In the genomic region with DNA sequence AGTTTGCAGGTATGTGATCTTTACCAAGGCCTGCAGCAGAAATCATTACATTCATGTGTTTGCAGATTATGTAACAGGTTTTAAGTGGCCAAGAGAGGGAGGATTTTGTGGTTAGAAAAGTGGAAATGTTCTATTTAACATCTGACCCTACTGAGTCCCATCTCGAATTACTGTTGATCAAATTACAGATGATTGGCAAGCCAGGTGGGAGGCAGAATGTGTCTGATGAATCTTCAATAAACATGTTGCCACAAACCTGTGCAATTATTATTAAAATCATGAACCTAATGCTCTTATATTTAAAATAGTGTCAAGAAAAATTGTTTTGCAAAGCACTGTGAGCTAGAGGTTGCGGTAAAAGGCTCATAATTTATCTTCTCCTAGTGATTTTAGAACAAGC, we compare ENCODE assay signal across 26 mouse cellular contexts.
DNase-seq lines count a peak whose midpoint lies in the region; TF ChIP-seq lines count a peak whose summit lies in the region.
"Had no signal": no experiment of that assay in that cellular context is flagged by ENCODE, and none has a peak within 500 bp of the region (broad histone marks: within the 10 kb centered on the region; RNA-seq: fewer than 3 reads in every experiment).

No protein-coding gene starts in this region.

- H3K4me1 ChIP-seq in liver, adult 2 months (ENCODE audit: control insufficient read depth, insufficient read depth, low read length): peaks cover 11% of the 10 kb centered on the region
- H3K4me1 ChIP-seq: intestine, embryonic 15.5 days; midbrain, embryonic 15.5 days; stomach, embryonic 15.5 days had no signal

- H3K4me2 ChIP-seq in myocyte (ENCODE audit: low read depth): peak overlapping the region; percentile 86
- H3K4me2 ChIP-seq: forebrain, embryonic 12.5 days; midbrain, embryonic 15.5 days had no signal

- H3K79me2 ChIP-seq in liver, adult 2 months (ENCODE audit: control insufficient read depth, insufficient read depth, low read length): no peaks in the 10 kb centered on the region
- H3K79me2 ChIP-seq in myocyte (ENCODE audit: control insufficient read depth, insufficient read depth): no peaks in the 10 kb centered on the region

- TF ChIP-seq POLR2A in liver, adult 2 months (IDR thresholded peaks at IDR 0.05; ENCODE audit: extremely low read depth, insufficient read depth, low read length): no peak
- TF ChIP-seq POLR2A in myocyte (IDR thresholded peaks at IDR 0.05; ENCODE audit: insufficient read length, low read depth): no peak

- H3ac ChIP-seq in myocyte (ENCODE audit: control insufficient read depth, insufficient read length): no peak overlapping the region

- H3K9ac ChIP-seq in liver, adult 2 months (ENCODE audit: low read depth, low read length): no peak overlapping the region
- H3K9ac ChIP-seq: embryonic facial prominence, embryonic 15.5 days; forebrain, embryonic 12.5 days; forebrain, postnatal 0 days; intestine, embryonic 15.5 days; liver, embryonic 14.5 days; lung, embryonic 14.5 days; midbrain, embryonic 15.5 days; stomach, embryonic 15.5 days had no signal

- no peak for DNase-seq in gastrocnemius, adult 2 months
- DNase-seq in gastrocnemius, postnatal 25 days: no peak
- peak; percentile 5 for DNase-seq in liver, adult 2 months (ENCODE audit: extremely low read depth, low read depth, low spot score)
- DNase-seq in liver (no peak), 416B (ENCODE audit: low read depth) (peak; percentile 53)
- DNase-seq in urinary bladder, postnatal 4 days (ENCODE audit: low spot score in 2 of 2): no peak
- DNase-seq: adrenal gland, adult 8-10 months; B cell, adult 2 months; cerebellum, adult 2 months; cerebellum, postnatal 36 days; embryo, embryonic 11 days; forebrain, postnatal 0 days; gastrocnemius, postnatal 10 days; kidney, postnatal 10 days; layer of hippocampus, postnatal 36 days; left cerebral cortex, postnatal 4 days; right cerebral cortex, postnatal 25 days had no signal

- H3K4me3 ChIP-seq in gastrocnemius, adult 2 months: peak overlapping the region; percentile 82; the same call in 1 of the 2 replicates
- no peak overlapping the region for H3K4me3 ChIP-seq in liver, adult 2 months (ENCODE audit: insufficient read depth, low read depth, low read length)
- peak overlapping the region; percentile 55 for H3K4me3 ChIP-seq in myocyte
- H3K4me3 ChIP-seq: forebrain, embryonic 12.5 days; intestine, embryonic 15.5 days; midbrain, embryonic 15.5 days had no signal

- TF ChIP-seq CTCF in gastrocnemius, adult 2 months (IDR thresholded peaks at IDR 0.05): no peak
- TF ChIP-seq CTCF in liver, adult 2 months (IDR thresholded peaks at IDR 0.05; ENCODE audit: low read depth, low read length): no peak

- intact Hi-C loops in gastrocnemius, adult 2 months (cut with DNase I): loop anchor here (5.0 to 10.0 kb wide), 4 partner anchors 88 to 740 kb away; a partner anchor contains a TSS

- H3K27ac ChIP-seq in gastrocnemius, adult 2 months: peak overlapping the region; percentile 95
- H3K27ac ChIP-seq in liver, adult 2 months (replicated peaks; ENCODE audit: insufficient read depth, low read depth, low read length): no peak overlapping the region
- H3K27ac ChIP-seq: embryonic facial prominence, embryonic 15.5 days; forebrain, embryonic 12.5 days; intestine, embryonic 15.5 days; liver, embryonic 14.5 days; midbrain, embryonic 15.5 days had no signal

- no peaks in the 10 kb centered on the region; the same call in 1 of the 2 replicates for H3K27me3 ChIP-seq in liver, adult 2 months (ENCODE audit: control insufficient read depth, insufficient read depth, low read length)
- H3K27me3 ChIP-seq in myocyte (ENCODE audit: control insufficient read depth, insufficient read depth, insufficient read length): no peaks in the 10 kb centered on the region
- H3K27me3 ChIP-seq: CH12.LX; embryonic facial prominence, embryonic 15.5 days; intestine, embryonic 15.5 days; midbrain, embryonic 15.5 days; stomach, embryonic 15.5 days had no signal

- 54% methylated on average over 2 of the region's 2 CpGs for whole genome bisulfite sequencing in liver, adult 2 months

- no peaks in the 10 kb centered on the region for H3K36me3 ChIP-seq in liver, adult 2 months (ENCODE audit: control insufficient read depth, insufficient read depth, low read length)
- H3K36me3 ChIP-seq in myocyte (ENCODE audit: control insufficient read depth, insufficient read depth): no peaks in the 10 kb centered on the region
- H3K36me3 ChIP-seq: embryonic facial prominence, embryonic 15.5 days; forebrain, embryonic 12.5 days; intestine, embryonic 15.5 days; midbrain, embryonic 15.5 days; stomach, embryonic 15.5 days had no signal

TF ChIP-seq in myocyte, 11 proteins besides CTCF, POLR2A, EP300 and RAD21:
- TF ChIP-seq CEBPB (IDR thresholded peaks at IDR 0.05; ENCODE audit: insufficient read depth, poor library complexity, severe bottlenecking) (0 out of 2 replicates have a peak, but pooled peaks have one; percentile 16), MYOD1 (IDR thresholded peaks at IDR 0.05; ENCODE audit: control insufficient read depth in 1 of 3, insufficient read length in 2 of 3, low read depth in 2 of 3) (peak in 2 of 3 experiments; percentile 42 to 63), POLR2AphosphoS2 (IDR thresholded peaks at IDR 0.05; ENCODE audit: insufficient read length, low read depth) (no peak), TCF12 (IDR thresholded peaks at IDR 0.05; ENCODE audit: insufficient read depth, poor library complexity, severe bottlenecking) (no peak), MAX (IDR thresholded peaks at IDR 0.05; ENCODE audit: low read depth) (no peak)

Comparison
In these comparisons a context has a peak if more than half of its experiments do, and no peak if none do; other contexts are left out.
1. DNase-seq: peak in liver, adult 2 months (single experiment) and 416B (single experiment); none in gastrocnemius, adult 2 months (single experiment), gastrocnemius, postnatal 25 days (single experiment), liver (single experiment) and urinary bladder, postnatal 4 days (0 of 2).